Mouse (Mus musculus): ENCODE measurements around the gene Tmem235. TPM values are rescaled to one million over a fixed set of nuclear protein-coding genes. Genes with fewer than 3 reads are reported as not detected.
A peak's percentile ranks its signal among the peaks of the same experiment; 100 is the strongest.
"Not testable (repeated sequence)": the region's sequence is repeated elsewhere in the genome, so short reads cannot be mapped to it uniquely, and the experiment has no call there.

Gene Tmem235
- polyA plus RNA-seq (2012; rRNA removed), result 0.04 TPM in 1 of 2 replicates, not detected in the other

DNA sequence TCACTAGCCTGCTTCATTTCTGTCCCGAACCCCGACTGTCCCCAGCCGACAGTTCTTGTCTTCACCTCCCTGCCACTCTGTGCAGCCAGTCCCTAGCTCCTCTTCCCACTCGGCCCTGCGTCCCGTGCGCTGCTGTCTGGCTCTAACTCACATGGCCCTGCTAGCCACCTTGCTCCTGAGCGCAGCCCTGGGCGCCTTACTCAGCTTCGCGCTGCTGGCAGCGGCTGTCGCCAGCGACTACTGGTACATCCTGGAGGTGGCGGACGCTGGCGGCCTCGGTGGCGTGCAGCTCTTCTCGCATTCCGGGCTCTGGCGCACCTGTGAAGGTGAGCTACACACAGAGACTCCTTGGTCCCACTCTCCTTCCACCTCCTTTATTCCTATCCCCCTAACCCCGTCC, at the start of gene Tmem235:
Tmem235 (plus strand) TSS at position 152 of the 400 bp plus-strand sequence.
- H3K4me1 ChIP-seq (ENCODE audit: control insufficient read depth, insufficient read depth, low read length), result no peaks in the 10 kb centered on the region
- no peak within 1 kb of the TSS for H3K27ac ChIP-seq (ENCODE audit: insufficient read depth, low read length)
- no peak within 1 kb of the TSS for H3K4me3 ChIP-seq (ENCODE audit: insufficient read depth, low read length)
- TF ChIP-seq POLR2A (IDR thresholded peaks at IDR 0.05; ENCODE audit: extremely low read depth, insufficient read depth, low read length), result no peak
- no peak for TF ChIP-seq CTCF (IDR thresholded peaks at IDR 0.05; ENCODE audit: extremely low read depth, insufficient read depth, low read length)

DNA sequence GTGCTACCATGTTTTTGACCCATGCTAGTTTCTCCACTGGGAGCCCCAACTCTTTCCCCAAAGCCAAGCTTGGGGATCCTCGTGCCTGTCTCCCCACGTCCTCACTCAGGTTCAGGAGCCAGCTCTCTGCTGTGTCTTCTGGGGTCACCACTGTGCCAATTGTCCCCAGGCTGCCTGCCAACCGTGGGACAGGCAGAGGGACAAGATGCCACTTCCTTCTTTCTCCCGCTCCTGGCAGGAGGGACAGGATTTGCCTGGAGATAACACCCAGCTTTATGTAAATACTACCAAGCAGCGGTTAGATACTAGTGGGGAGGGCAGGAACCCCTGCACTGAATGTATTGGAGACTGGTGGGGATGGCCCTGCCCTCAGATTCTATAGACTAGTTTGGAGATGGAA, 46.7 kb upstream of the Tmem235 start:
- TF ChIP-seq CTCF (IDR thresholded peaks at IDR 0.05; ENCODE audit: extremely low read depth, insufficient read depth, low read length) (no peak), POLR2A (IDR thresholded peaks at IDR 0.05; ENCODE audit: extremely low read depth, insufficient read depth, low read length) (no peak)
- Histone ChIP-seq H3K4me1 (ENCODE audit: control insufficient read depth, insufficient read depth, low read length) (peaks cover 2% of the 10 kb centered on the region; the same call in 1 of the 2 replicates), H3K4me3 (ENCODE audit: insufficient read depth, low read length) (no peak overlapping the region), H3K27ac (ENCODE audit: insufficient read depth, low read length) (no peak overlapping the region)

DNA sequence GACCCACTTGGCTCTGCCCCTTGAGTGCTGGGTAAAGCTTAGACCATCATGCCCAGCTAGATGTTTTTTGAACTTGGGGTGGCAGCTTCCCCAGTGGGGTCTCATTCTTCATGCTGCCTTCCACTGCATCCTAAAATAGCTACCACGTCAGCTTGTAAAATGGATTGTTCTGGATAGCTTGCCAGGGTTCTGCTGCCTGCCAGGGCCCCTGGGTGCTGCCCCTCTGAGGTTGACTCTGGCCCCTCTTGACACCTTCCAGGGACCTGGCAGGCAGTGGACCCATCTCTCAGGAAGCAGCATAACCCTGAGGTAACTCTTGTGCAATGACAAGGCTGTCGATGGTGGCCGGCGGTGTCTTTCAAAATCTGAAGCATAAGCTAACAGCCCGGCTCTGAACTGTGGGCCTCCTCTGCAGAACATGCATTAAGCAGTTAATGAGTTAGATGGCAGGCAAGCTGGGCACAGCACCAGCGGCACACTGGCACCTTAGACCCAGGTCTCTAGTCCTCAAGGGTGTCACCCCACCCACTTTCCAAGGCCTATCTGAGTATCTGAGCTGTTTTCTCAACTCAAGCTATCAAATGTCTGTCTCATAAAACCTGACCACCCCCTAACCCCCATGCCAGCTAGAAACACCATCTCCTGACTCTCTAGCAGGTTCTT, 45.7 kb upstream of the Tmem235 start:
- H3K27ac ChIP-seq (ENCODE audit: insufficient read depth, low read length), result no peak overlapping the region
- TF ChIP-seq POLR2A (IDR thresholded peaks at IDR 0.05; ENCODE audit: extremely low read depth, insufficient read depth, low read length) (no peak), CTCF (IDR thresholded peaks at IDR 0.05; ENCODE audit: extremely low read depth, insufficient read depth, low read length) (no peak)
- peaks cover 2% of the 10 kb centered on the region; the same call in 1 of the 2 replicates for H3K4me1 ChIP-seq (ENCODE audit: control insufficient read depth, insufficient read depth, low read length)
- no peak overlapping the region for H3K4me3 ChIP-seq (ENCODE audit: insufficient read depth, low read length)

DNA sequence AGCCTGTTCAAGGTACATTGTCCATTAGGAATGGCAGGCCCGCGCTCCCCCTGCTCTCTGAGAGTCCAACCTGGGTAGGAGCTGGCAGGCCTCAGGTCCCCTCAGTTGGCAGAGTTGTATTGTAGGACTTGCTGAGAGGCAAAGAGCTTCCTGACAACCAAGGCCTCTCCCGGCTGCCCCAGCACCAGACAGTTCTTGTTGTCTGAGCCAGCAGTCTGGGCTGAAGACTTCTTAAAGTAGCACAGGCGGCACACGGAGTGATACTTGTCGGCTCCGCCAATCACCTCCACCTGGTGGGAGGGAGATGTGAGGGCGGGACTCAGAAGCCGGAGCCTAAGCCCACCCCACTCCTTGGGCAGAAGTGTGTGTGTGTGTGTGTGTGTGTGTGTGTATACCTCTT, 44.7 kb upstream of the Tmem235 start:
- not testable (repeated sequence) for H3K27ac ChIP-seq (ENCODE audit: insufficient read depth, low read length); H3K4me1 ChIP-seq (ENCODE audit: control insufficient read depth, insufficient read depth, low read length); H3K4me3 ChIP-seq (ENCODE audit: insufficient read depth, low read length)

DNA sequence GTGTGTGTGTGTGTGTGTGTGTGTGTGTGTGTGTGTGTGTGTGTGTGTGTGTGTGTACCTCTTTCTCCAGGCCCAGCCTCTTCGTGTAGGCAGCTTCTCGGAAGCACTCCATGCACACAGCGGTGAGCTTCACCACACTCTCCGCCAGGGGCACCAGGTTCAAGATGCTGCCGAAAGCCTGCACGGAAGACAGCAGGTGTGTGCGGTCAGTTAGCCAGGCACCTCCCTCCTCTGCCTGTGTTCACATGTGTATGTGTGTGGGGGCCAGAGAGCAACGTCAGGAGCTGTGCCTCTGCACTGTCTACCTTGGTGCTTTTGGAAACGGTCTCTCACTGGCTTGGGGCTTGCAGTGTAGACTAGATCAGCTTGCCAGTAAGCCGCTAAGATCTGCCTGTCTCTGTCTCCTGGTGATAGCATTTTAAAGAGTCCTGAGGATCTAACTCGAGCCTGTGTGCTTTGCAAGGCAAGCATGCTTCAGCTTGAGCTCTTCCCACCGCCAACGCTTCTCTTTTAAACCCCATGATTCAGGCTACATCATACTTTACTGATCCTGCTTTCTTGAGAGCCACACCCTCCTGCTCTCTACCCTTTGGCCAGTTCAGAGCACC, 44.1 kb upstream of the Tmem235 start:
- Histone ChIP-seq H3K4me1 (ENCODE audit: control insufficient read depth, insufficient read depth, low read length) (peaks cover 2% of the 10 kb centered on the region; the same call in 1 of the 2 replicates), H3K4me3 (ENCODE audit: insufficient read depth, low read length) (no peak overlapping the region), H3K27ac (ENCODE audit: insufficient read depth, low read length) (no peak overlapping the region)
- no peak for TF ChIP-seq CTCF (IDR thresholded peaks at IDR 0.05; ENCODE audit: extremely low read depth, insufficient read depth, low read length)
- 0 out of 2 replicates have a peak, but pooled peaks have one; percentile 11 for TF ChIP-seq POLR2A (IDR thresholded peaks at IDR 0.05; ENCODE audit: extremely low read depth, insufficient read depth, low read length)

DNA sequence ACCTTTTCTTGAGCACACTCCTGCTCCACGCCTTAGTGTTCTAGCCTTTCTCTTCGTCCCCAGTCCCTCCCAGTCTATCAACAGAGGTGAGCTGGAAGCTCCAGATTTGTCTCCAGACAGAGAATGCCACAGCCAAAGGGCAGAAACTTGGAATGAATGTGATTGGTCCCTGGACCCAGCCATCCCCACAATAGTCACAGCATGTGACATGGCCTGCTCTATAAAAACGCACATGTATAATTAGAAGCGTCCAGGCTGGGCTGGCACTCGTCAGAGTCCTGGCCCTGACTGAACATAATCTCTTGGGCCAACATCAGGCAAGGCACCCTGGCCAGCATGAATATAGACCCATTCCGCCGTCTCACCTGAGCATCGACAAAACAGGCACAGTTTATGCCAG, 41.5 kb upstream of the Tmem235 start:
- TF ChIP-seq CTCF (IDR thresholded peaks at IDR 0.05; ENCODE audit: extremely low read depth, insufficient read depth, low read length), result no peak
- no peak for TF ChIP-seq POLR2A (IDR thresholded peaks at IDR 0.05; ENCODE audit: extremely low read depth, insufficient read depth, low read length)
- no peak overlapping the region for H3K4me3 ChIP-seq (ENCODE audit: insufficient read depth, low read length)
- H3K4me1 ChIP-seq (ENCODE audit: control insufficient read depth, insufficient read depth, low read length), result peaks cover 2% of the 10 kb centered on the region; the same call in 1 of the 2 replicates
- no peak overlapping the region for H3K27ac ChIP-seq (ENCODE audit: insufficient read depth, low read length)

DNA sequence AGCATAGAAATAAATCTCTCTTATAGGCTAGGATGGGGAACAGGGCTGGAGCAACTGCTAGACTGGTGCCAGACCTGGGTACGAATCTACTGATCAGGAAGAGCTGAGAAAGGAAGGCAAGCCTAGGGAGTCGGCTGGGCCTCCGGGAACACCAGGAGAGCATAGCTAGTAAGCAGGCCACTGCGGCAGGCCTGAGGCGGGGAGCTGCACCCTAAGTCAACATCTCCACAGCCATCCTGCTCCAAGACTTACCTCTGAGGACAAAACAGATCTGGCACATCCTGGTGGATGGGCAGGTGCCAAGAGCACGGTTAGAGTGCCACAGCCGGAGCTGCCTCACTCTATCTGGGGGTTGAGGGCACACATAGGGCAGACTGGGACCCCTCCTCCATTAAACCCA, 40.4 kb upstream of the Tmem235 start:
- Histone ChIP-seq H3K4me3 (ENCODE audit: insufficient read depth, low read length) (no peak overlapping the region), H3K4me1 (ENCODE audit: control insufficient read depth, insufficient read depth, low read length) (peaks cover 2% of the 10 kb centered on the region; the same call in 1 of the 2 replicates), H3K27ac (ENCODE audit: insufficient read depth, low read length) (no peak overlapping the region)
- TF ChIP-seq POLR2A (IDR thresholded peaks at IDR 0.05; ENCODE audit: extremely low read depth, insufficient read depth, low read length), result no peak
- TF ChIP-seq CTCF (IDR thresholded peaks at IDR 0.05; ENCODE audit: extremely low read depth, insufficient read depth, low read length), result no peak

DNA sequence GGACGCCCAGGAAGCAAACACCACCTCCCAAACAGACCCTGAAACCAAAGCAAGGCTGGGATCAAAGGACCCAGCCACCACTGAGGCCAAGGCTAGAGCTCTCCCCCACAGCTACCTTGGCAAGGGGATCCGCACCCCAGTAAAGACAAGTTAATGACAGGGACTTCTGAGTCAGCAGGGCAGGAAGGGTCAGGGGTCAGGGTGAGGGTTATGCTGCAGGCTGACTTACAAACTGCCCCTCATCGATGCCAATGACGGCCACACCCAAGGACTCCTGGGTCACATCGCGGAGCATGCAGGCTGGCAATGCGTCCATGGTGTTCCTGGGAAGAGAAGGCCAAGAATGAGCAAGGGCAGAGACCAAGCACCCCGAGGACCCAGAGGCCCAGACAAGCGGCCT, 38.7 kb upstream of the Tmem235 start:
- Histone ChIP-seq H3K4me3 (ENCODE audit: insufficient read depth, low read length) (no peak overlapping the region), H3K4me1 (ENCODE audit: control insufficient read depth, insufficient read depth, low read length) (no peaks in the 10 kb centered on the region; the same call in 1 of the 2 replicates), H3K27ac (ENCODE audit: insufficient read depth, low read length) (no peak overlapping the region)
- no peak for TF ChIP-seq POLR2A (IDR thresholded peaks at IDR 0.05; ENCODE audit: extremely low read depth, insufficient read depth, low read length)
- TF ChIP-seq CTCF (IDR thresholded peaks at IDR 0.05; ENCODE audit: extremely low read depth, insufficient read depth, low read length), result no peak

DNA sequence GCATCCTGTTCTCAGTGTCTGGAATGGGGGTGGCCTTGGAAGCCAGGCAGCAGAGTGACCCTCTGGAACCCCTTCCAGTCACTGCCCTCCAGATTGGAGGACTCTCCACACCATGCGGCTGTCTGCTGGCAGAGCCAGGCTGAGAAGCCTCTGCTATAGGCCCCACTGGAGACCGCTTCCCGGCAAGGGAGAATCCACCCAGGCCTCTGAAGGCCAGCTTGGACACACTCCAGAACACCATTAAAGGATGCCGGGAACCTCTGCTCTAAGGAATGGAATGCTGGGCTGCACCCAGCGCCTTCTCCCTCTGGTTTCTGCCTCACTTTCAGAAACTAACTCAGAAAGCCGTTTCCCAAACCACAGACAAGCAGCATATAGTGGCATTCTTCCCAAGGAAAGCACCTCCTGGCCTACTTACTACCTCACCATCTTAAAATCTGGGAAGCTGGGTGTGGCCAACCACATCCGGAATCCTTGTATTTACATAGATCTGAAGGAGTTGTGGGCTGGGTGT, 37.8 kb upstream of the Tmem235 start:
- no peak overlapping the region for H3K27ac ChIP-seq (ENCODE audit: insufficient read depth, low read length)
- TF ChIP-seq CTCF (IDR thresholded peaks at IDR 0.05; ENCODE audit: extremely low read depth, insufficient read depth, low read length), result no peak
- no peak for TF ChIP-seq POLR2A (IDR thresholded peaks at IDR 0.05; ENCODE audit: extremely low read depth, insufficient read depth, low read length)
- H3K4me1 ChIP-seq (ENCODE audit: control insufficient read depth, insufficient read depth, low read length), result no peaks in the 10 kb centered on the region; the same call in 1 of the 2 replicates
- H3K4me3 ChIP-seq (ENCODE audit: insufficient read depth, low read length), result no peak overlapping the region

DNA sequence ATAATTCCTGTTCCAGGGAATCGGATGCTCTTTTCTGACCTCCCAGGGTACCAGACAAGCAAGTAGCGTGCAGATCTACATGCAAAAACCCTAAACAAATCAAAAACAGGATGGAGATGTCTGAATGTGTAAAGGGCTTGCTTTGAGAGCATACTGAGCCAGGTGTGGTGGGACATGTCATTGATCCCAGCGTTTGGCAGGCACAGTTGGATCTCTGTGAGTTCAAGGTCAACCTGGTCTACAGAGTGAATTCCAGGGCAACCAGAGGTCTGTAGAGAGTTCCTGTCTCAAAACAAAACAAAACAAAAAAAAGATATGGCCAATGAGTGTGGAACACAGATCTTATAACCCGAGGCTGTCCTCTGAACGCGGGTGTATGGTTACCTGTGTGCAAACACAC, 37.1 kb upstream of the Tmem235 start:
- no peak overlapping the region for H3K27ac ChIP-seq (ENCODE audit: insufficient read depth, low read length)
- H3K4me3 ChIP-seq (ENCODE audit: insufficient read depth, low read length), result no peak overlapping the region
- H3K4me1 ChIP-seq (ENCODE audit: control insufficient read depth, insufficient read depth, low read length), result no peaks in the 10 kb centered on the region; the same call in 1 of the 2 replicates
- TF ChIP-seq CTCF (IDR thresholded peaks at IDR 0.05; ENCODE audit: extremely low read depth, insufficient read depth, low read length), result no peak

Measured in cortical plate, adult 2 months (tissue).